Mouse (Mus musculus) C2C12 (cell line): ENCODE results near the gene Stac3.

Source experiments
- CEBPB ChIP-seq: IDR thresholded peaks from one replicate; pipeline ENCODE4 v1.6.1; 2011; ENCODE audit warnings: low read depth, mild to moderate bottlenecking, control low read depth, moderate library complexity
- CTCF ChIP-seq: IDR thresholded peaks from one replicate; pipeline ENCODE4 v1.5.1; 2011; ENCODE audit not compliant: control insufficient read depth, insufficient read depth, insufficient read length
- FOSL1 ChIP-seq: IDR thresholded peaks from one replicate; pipeline ENCODE4 v1.8.0; 2011; ENCODE audit warnings: mild to moderate bottlenecking, low read length; ENCODE audit not compliant: poor library complexity, insufficient read depth, severe bottlenecking
- MAX ChIP-seq: IDR thresholded peaks from one replicate; pipeline ENCODE4 v1.6.1; 2011; ENCODE audit warnings: mild to moderate bottlenecking, control low read depth
- MYOD1 ChIP-seq: IDR thresholded peaks from one replicate; pipeline ENCODE4 v1.6.1; 2011; ENCODE audit warnings: low read depth; ENCODE audit not compliant: control insufficient read depth, insufficient read length
- MYOG ChIP-seq: IDR thresholded peaks from one replicate; pipeline ENCODE4 v1.6.1; 2011; ENCODE audit not compliant: control insufficient read depth, insufficient read length; ENCODE audit errors: extremely low read depth
- USF1 ChIP-seq: IDR thresholded peaks from one replicate; pipeline ENCODE4 v1.6.1; 2011; ENCODE audit warnings: low read depth, mild to moderate bottlenecking, control low read depth, moderate library complexity

GRCm38 (mm10) chr10:127542084-127542483 lies 40.6 kb downstream of the Stac3 start:
- TF ChIP-seq USF1 (no peak), CTCF (no peak), FOSL1 (no peak), MAX (no peak), MYOD1 (no peak), CEBPB (no peak), MYOG (no peak)
